Mouse (Mus musculus) G1E (cell line): ENCODE measurements at regions not wholly inside any gene's neighbourhood (a gene's known extent, or its start where the extent isn't known, plus 50 kb on each side); places are given as distances from the start of the nearest gene placed in this dataset.

ENCODE experiments used
- CTCF ChIP-seq: IDR thresholded peaks from 2 replicates; pipeline ENCODE4 v1.5.1; 2012; ENCODE audit warnings: low read depth, low read length, inconsistent platforms, mixed read lengths
- GATA1 ChIP-seq: IDR thresholded peaks from 2 replicates; pipeline ENCODE4 v1.6.1; 2012; ENCODE audit warnings: borderline replicate concordance, low read length, inconsistent platforms, mixed read lengths
- TAL1 ChIP-seq: conservative IDR thresholded peaks from 2 replicates; pipeline ENCODE4 v1.6.1; 2012; ENCODE audit warnings: low read depth, low read length, inconsistent platforms, mixed read lengths

GRCm38 (mm10) chr10:9061979-9062378, 176.1 kb upstream of the Sash1 start:
- TF ChIP-seq CTCF (no peak), GATA1 (no peak), TAL1 (no peak)
